Mouse (Mus musculus) neutrophil, adult 83 days (primary cell): ENCODE measurements around the gene Sprr1b. TPM values are rescaled to one million over a fixed set of nuclear protein-coding genes. Genes with fewer than 3 reads are reported as not detected.

Experiments
- total RNA-seq, 2 experiments: library from RNA; stranded (reverse); gene quantifications; one replicate each; pipeline ENCODE4 v1.2.4; 2023

The Sprr1b gene
- total RNA-seq = not detected

DNA sequence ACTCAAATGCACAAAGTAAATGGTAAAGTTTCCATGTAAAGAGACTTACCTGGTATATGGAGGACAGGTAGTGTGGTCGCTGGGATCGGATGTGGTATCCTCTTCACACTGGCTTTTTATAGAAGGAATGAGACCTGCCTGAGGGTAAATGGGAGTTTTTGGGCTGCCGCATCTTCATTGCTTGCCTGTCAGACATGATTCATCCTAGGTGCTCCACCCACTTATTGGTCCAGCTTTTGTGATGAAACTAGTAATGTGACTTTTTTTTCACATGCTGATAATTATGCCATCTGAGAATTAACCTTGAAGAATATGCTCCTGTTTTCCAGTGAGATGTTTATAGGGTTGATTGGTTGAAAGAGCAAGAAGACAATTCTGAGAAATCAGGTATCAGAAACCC, at the start of gene Sprr1b:
Sprr1b (minus strand) TSS at position 101 of the 400 bp plus-strand sequence.

GRCm38 (mm10) chr3:92485863-92486262, 47.3 kb upstream of the Sprr1b start, which contains the start of gene Sprr1a:
Gene Sprr1a, minus strand, starts transcription at chr3:92485895.

GRCm38 (mm10) chr3:92458620-92459019, 20.0 kb upstream of the Sprr1b start, which contains the start of gene Sprr3:
Gene Sprr3, minus strand, starts transcription at chr3:92458720.

DNA sequence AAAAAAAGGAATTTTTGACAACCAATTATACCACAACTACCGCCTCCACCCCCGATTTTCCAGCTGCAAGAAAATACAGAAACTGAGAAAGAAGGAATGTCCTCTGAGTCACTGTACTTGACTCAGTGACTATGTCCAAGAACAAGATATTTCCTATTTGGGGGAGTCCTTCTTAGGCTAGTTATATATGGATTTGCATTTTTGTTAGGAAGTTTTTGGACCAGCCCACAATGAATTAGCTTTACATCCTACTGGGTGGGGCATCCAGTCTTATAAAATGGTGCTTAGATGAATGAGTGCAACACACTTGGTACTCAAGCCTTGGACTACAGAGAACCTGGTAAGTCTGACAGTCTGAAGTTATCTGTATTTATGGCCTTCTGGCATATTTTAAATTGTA, 6.3 kb downstream of the Sprr1b start, which contains the start of gene Sprr2k:
Sprr2k (plus strand) TSS at position 301 of the 400 bp plus-strand sequence.

GRCm38 (mm10) chr3:92429323-92429722, 9.3 kb downstream of the Sprr1b start, which contains the start of gene Gm9774:
Gene Gm9774, minus strand, starts transcription at chr3:92429423.

GRCm38 (mm10) chr3:92417782-92418181, 20.8 kb downstream of the Sprr1b start, which contains the start of gene Sprr2j-ps:
Gene Sprr2j-ps, plus strand, starts transcription at chr3:92418082.

GRCm38 (mm10) chr3:92407691-92408090, 30.9 kb downstream of the Sprr1b start, which contains the start of gene Sprr2i:
Gene Sprr2i, plus strand, starts transcription at chr3:92407991.

Other genes with a start within 250 kb of the Sprr1b start
- gene Sprr2a1, start 223.0 kb downstream of the Sprr1b start, total RNA-seq = not detected
- not detected for gene Sprr2a2, start 222.9 kb downstream of the Sprr1b start, total RNA-seq
- not detected for gene Sprr2a3, start 153.4 kb downstream of the Sprr1b start, total RNA-seq
- not detected for gene Sprr2b, start 122.2 kb downstream of the Sprr1b start, total RNA-seq
- not detected for gene Sprr2d, start 99.6 kb downstream of the Sprr1b start, total RNA-seq
- gene Sprr2e, start 86.6 kb downstream of the Sprr1b start, total RNA-seq = not detected
- not detected for gene Sprr2f, start 73.6 kb downstream of the Sprr1b start, total RNA-seq
- not detected for gene Sprr2h, start 53.1 kb downstream of the Sprr1b start, total RNA-seq
- not detected for gene Sprr2i, start 30.8 kb downstream of the Sprr1b start, total RNA-seq
- gene Sprr2j-ps, start 20.7 kb downstream of the Sprr1b start, total RNA-seq = not detected
- 1 to 10 TPM in 1 of 2 experiments, under 1 TPM in 1; 0.53 to 1.4 TPM for gene Gm9774, start 9.4 kb downstream of the Sprr1b start, total RNA-seq
- gene Sprr2k, start 6.2 kb downstream of the Sprr1b start, total RNA-seq = not detected
- not detected for gene Sprr3, start 19.9 kb upstream of the Sprr1b start, total RNA-seq
- not detected for gene Sprr1a, start 47.1 kb upstream of the Sprr1b start, total RNA-seq
- gene Sprr4, start 61.7 kb upstream of the Sprr1b start, total RNA-seq = not detected
- not detected for gene 2310046K23Rik, start 95.7 kb upstream of the Sprr1b start, total RNA-seq
- not detected for gene Ivl, start 134.9 kb upstream of the Sprr1b start, total RNA-seq
- not detected for gene Smcp, start 150.2 kb upstream of the Sprr1b start, total RNA-seq
- not detected for gene 2210017I01Rik, start 168.7 kb upstream of the Sprr1b start, total RNA-seq
- not detected for gene Lce6a, start 182.9 kb upstream of the Sprr1b start, total RNA-seq
- gene Lce1a1, start 209.5 kb upstream of the Sprr1b start, total RNA-seq = not detected
- not detected for gene Lce1b, start 218.1 kb upstream of the Sprr1b start, total RNA-seq
- not detected for gene Lce1a2, start 231.5 kb upstream of the Sprr1b start, total RNA-seq
- gene Lce1c, start 240.5 kb upstream of the Sprr1b start, total RNA-seq = not detected
- gene Lce1d, start 248.4 kb upstream of the Sprr1b start, total RNA-seq = not detected